Mouse (Mus musculus): ENCODE results near the gene Ddah1.

- TF ChIP-seq CTCF (IDR thresholded peaks at IDR 0.05; ENCODE audit: low read depth, low read length), result no peak
- no peak for TF ChIP-seq POLR2A (IDR thresholded peaks at IDR 0.05; ENCODE audit: extremely low read depth, insufficient read depth, low read length)
These were observed 134.0 kb downstream of the Ddah1 start for GRCm38 (mm10) chr3:145892451-145892850.
